Mouse (Mus musculus) B cell, adult 2 months (primary cell): ENCODE measurements around the gene Ccdc194.

Source experiments
- DNase-seq, 2 experiments: peaks; one replicate each; pipeline ENCODE4 v3.0.0; 2022

The Ccdc194 gene

DNA sequence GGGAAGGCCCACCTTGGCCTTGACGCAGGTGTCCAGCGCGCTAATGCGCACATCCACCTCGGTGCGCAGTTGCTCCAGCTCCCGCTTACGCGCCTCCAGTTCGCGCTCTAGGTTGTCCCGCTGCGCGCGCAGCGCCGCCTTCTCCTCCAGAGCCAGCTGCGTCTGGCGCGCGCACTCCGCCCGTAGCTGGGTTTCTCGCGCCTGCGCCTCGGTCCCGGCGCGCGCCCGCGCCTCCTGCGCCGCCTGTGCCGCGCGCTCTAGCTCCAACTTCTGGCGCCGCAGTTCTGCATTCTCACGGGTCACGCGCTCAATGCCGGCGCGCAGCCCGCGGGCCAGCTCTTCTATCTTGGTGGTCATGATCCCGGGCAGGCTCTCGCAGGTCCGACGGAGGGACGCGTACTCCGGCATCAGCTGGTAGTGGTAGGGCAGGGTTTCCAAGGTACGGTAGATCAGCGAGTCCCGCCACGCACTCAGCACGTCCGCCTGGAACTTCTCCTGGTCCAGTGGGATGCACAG is 17.9 kb downstream of the Ccdc194 start:
- DNase-seq = no peak

DNA sequence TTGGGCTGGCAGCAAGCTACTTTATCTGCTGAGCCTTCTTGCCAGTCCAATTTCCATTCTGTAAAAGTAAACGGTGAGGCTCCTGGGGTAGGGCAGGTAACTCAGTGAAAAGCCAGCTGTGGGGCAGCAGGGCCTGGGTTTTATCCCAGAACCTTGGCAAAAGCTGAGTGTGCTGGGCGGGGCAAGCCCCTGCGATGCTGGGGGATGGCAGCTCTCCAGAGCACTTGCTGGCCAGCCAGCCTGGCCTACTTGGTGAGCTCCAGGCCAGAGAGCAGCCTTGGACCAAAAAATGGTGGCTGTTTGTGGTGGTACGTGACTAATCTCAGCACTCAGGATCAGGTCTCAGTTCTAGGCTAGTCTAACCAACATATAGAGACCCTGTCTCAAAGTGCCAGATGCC is 19.5 kb downstream of the Ccdc194 start:
- DNase-seq = no peak

DNA sequence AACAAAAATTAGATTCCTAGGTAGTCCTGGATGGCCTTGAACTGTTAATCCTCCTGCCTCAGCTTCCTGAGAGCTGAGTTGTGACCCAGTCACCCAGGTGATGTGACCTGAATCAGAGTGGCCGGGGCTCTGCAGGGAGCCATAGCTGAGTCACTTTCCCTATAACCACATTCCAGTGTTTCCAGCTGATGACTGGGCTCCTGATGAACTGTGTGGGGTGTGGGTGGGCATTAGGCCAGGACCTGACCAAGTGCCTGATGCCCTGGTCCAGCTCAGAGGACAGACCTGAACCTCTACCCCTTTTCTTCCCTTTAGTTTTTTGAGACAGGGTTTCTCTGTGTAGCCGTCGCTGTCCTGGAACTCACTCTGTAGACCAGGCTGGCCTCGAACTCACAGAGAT is 20.2 kb downstream of the Ccdc194 start:
- DNase-seq = no peak

DNA sequence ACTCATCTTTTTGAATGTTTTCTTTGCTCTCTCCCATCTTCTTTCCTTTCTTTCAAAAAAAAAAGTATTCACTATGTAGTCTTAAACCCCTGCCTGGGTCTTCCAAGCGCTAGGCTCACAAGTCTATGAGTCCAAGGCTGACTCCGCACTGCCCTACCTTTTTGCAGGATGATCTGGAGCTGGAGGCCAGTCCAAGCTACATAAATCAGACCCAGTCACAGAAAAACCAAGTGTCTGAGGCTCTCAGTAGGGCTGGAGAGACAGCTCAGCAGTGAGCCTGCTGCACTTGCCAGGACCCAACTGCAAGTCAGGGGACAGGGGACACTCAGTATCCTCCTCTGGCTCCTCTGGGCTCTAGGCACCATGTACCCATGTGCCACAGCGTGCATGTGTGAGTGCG is 21.2 kb downstream of the Ccdc194 start:
- DNase-seq = no peak

DNA sequence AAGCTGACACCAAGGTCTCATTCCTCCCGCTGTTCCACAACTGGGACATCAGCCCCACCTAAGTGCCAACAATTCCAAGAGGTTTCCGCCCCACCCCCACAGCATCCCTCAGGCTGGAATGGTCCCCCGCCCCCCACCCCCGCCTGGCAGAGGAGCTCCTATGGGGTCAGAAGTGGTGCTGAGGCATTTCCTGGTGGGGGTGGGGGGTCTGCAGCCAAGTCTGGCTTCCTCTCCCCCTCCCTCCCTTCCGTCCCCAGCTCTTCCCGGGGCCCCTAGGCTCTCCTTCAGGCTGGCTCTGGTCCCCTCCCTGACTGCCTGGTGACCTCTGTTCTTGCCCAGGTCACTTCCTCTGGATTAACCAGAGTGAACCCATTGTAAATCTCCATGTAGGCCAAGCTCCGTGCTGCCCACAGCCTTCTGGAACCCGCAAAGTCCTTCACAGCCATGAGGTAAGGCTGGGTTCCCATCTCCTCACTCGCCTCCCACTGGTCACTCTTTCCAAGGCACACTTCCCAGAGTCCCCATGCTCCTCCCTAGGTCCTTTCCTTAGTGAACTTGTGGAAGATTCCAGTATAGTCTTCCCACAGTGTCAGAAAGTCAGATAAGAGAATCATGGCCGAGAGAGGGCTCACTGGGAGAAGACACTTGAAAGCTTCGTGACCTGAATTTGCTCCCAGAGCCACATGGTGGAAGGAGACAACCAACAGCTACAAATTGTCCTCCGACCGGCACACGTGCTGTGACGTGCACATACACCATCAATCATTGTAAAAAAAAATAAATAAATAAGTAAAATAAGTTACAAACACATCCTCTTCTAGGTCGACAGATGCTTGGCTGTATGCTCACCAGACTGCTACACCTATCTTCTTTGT is 26.5 kb downstream of the Ccdc194 start:
- DNase-seq = no peak

DNA sequence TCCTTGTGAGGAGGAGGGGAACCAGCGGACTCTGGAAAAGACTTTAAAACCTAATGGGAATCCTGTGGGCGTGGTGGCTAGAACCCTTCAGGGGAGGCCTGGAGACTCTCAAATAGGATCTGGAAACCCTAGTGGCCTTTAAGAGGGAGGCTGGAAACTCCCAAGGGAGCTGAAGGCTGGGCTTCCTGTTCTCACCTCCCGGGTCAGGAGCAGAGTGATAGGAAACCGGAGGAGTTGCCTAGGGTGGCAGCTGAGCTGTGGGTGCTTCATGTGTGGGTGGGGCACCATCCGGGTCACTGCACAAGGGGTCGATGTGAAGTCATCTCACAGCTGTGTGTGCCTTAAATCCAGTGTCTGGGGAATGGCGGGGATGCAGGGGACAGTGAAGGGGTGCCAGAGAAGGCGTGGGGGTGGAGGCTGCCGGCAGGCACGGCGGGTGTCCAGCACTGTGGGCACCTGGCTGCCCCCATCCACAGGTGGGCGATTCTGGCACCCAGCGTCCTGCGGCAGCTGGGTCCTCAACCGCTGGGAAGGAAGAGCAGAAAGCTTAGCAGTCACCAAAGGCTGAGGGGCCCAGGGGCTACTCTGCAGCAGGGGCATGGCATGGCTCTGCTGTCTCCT is 27.5 kb downstream of the Ccdc194 start:
- no peak for DNase-seq

DNA sequence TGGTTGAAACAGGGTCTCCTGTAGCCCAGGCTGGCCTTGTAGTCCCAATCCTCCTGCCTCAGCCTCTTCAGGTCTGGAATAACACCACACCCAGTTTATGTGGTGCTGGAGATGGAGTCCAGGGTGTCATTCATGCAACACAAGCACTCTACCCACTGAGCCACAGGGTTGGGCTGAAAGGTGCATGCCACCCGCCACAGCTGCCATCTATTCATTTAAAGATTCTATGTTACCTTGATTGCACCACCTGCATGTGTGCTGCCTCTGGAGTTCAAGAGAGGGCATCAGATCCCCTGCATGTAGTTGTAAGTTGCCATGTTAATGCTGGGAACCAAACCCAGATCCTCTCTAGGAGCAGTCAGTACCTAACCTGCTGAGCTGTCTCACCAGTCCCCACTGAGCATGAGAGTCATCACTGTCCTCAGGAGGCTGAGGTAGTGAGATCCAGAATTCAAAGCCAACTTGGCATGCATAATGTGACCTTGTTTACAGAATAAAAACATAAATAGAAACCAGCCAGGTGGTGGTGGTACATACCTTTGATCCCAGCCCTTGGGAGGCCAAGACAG is 28.4 kb downstream of the Ccdc194 start:
- no peak for DNase-seq

DNA sequence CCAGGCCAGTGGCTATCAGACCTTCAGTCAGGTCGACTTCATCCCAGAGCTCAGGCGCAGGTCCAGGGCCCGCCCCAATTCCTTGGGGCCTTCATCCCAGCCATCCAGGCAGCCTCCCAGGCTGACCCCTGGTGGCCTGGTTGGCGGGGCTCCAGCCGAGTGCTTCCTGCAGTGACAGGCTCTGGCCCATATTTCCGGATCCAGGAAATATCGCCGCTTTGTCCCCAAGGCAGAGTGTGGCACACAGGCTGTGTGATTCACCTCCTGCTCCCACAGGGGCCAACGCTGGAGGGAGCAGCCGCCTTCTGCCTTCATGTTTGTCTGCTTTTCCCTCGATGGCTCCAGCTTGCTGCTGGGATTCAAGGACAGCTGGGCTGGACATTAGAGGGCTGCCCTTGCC is 29.0 kb downstream of the Ccdc194 start:
- DNase-seq = no peak

DNA sequence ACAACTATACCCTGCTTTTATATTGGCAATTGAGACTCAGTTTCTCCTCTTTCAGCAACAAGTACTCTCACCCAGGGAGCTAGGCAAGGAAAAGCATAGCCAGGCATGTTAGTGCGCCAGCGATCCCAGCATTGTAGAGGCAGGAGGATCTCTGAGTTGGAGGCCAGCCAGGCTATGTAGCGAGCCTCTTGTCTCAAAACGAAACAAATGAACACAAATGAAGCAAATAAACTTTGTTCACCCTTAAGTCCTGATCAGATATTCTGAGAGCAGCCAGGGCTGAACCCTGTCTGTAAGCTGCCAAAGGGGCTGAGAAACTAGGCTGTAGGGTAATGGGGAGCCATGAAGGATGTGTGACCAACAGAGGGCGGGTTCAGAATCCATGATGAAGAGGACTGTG is 29.7 kb downstream of the Ccdc194 start:
- DNase-seq = no peak

DNA sequence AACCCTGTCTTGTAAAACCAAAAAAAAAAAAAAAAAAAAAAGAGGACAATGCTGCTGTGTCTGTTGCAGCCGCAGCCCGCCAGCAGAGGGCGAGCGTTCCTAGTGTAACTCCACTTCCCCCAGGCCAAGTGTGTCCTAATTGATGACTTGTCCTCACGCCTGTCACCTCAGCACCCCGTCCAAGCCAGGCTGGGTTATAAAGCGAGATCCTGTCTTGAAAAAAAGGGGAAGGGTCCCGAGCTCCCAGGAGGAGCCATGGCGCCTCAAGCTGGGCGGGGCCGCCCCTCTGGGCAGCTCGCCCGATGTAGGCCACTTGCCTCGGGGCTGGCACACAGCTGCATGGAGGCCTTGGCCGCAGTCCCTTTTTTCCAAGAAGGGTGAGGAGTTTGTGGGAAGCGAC is 30.5 kb downstream of the Ccdc194 start:
- DNase-seq = peak; percentile 86

DNA sequence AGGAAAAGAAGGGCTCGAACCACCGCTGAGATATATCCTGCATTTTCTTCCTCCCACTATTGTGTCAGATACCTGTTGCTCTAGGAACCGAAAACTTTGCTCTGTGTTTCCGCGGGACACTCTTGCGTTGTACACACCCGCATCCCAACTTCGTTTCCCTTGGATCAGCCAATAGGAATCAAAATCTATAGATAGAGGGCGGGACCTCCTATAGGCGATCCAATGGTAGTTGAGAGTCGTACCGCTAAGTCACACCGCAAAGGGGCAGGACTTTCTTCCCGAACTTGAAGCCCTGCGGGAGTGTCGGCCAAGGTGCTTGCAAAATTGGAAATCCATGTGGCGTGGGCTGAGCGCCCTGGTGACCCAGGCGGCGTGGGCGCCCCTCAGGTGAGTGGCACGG is 37.1 kb downstream of the Ccdc194 start:
- peak; percentile 91 for DNase-seq

DNA sequence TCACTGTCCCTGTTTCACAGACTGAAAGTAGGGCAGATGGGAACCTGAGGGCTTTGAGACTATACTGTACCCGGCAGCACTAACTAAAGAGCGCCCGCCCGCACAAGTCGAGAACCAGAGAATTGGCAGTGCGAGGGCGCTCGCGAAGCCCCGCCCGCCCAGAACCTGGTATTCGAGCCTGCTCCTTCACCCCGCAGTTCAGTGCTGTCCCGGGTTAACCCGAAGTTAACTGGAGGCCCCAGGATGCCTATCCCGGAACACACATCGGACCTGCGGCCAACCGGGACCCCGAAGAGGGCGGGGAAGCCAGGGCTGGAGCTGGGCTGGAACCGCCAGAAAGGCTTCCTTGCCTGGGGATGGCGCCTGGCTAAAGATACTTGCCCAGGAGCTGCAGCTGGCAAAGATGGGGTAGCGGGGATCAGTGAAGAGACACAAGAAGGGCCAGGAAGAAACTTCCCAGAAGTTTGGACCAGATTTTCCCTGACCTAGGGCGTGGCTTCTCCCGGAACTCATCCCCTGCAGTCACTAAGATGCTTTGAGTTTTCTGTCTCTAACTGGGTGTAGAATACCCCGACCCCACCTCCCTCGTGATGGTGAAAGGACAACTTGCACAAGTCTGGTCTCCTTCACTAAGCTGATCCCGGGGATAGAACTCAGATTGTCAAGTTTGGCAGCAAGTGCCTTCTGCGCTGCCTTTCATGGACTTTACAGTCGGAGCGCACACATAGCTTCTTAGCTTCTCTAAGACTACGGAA is 37.6 kb downstream of the Ccdc194 start, which contains the start of gene Gtpbp3:
TSS of gene Gtpbp3 (plus strand) at position 413 of the 755 bp plus-strand sequence.
- DNase-seq = peak; percentile 80

DNA sequence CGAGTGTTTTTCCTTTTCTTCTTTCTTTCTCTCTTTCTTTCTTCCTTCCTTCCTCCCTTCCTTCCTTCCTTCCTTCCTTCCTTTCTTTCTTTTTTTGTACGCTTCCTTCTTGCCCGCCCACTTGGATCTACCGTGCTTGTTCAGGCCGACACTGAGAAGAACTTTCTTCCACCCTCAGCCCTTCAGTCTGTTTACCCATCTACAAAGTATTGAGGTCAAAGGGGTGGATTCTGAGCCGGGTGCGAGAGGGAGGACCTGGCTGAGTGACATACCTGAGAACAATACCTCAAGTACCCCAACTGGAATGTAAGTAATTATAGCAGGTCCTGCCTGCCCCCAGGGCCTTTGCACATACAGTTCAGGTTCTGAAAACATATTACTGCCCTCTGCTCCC is 39.4 kb downstream of the Ccdc194 start:
- DNase-seq = no peak

DNA sequence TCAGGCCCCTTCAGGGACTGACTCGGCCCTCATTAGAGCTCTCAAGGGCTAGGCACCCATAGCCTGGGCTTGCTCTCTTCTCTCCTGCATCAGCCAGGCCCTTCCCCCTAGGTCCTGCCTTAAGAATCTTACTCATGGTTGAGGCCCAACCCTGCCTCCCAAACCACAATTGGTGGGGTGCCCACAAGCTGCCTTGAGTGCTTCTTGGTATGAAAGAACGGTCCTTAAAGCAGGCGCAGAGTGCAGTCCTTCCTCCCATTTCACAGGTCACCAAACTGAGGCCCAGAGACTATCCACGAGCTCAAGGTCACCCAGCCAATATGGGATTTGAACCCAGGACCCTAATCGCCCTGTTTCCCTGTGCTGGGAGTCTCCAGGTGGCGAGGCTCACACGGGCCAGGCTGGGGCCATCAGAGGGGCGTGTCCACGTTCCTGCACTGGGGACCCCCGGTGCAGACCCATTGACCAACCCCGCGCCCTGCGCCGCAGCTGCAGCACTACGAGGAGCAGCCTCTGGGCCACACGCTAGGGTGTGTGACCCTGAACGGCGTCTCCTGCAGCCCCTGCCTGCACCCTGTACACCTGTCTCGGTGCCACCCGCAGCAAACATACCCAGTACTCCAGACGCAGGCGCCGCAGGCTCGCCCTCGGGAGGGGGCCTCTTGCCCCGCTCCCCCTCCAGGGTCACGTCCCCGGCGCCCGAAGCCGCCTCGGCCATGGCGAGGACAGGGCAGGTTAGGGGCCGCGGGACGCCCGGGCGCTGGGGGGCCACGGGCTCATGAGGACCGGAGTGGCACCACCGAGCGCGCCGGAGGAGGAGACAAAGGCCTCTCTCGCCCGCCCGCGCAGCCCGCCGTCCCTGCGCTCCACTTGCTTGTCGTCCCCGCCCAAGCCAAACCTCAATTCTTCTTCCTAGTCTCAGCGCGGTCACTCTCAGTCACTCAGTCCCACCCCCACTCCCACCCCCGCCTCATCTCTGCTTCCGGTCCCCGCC is 40.1 kb downstream of the Ccdc194 start, which contains the start of gene Ano8:
TSS of gene Ano8 (minus strand) at position 822 of the 994 bp plus-strand sequence.
- peak; percentile 87 to 88 for DNase-seq

DNA sequence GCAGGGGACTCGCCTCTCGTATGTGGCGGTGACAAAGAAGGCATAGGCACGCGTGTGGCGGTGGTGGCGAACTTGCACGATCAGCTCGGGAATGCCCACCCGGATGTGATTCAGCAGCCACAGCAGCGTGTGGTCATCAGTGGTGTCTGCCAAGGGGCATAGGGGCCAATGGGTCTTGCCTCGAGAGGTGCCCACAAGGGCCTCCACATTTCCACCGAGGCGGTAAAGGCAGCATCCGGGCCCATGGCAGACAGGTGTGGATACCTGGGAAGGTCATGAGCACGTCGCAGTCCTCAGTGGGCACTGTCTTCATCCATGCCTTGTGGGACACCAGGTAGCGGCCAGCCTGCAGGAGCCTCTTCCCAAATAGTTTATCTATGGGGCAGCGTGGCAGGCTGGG is 40.8 kb downstream of the Ccdc194 start:
- no peak for DNase-seq

DNA sequence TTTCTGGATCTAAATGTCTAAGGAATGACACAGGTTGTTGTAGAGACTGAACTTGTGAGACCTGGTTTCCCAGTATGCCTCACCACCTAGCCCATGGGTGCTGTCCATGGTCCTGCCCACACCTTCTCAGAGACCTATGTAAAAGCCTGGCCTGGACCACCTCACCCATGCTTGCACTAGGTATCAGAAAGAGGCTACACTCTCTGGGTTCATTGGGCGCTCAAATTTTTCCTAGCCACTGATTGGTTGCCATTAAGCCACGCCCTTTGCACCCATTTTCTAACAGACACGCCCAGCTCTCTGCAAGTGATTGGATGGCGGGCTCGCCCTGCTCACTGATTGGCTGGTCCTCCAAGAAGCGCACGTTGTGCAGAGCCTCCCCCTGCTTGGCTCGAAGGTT is 41.6 kb downstream of the Ccdc194 start:
- peak; percentile 66 for DNase-seq

DNA sequence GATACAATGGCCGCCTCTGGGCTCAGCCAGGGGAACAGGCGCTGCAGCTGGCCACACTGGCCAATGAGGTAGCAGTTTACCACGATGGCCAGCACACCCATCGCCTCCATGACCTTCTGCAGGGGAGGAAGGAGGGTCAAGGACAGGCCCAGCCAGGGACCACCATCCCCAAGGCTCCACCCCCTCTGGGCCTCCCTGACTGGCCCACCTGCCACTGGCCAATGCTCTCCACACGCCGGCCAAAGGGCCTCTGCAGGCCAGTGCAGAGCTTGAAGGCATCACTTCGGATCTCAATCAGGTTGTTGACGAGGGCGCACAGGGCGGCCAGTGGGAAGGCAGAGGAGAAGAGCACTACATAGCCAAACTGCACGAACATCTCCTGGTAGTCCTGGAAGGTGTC is 46.6 kb downstream of the Ccdc194 start:
- no peak for DNase-seq

DNA sequence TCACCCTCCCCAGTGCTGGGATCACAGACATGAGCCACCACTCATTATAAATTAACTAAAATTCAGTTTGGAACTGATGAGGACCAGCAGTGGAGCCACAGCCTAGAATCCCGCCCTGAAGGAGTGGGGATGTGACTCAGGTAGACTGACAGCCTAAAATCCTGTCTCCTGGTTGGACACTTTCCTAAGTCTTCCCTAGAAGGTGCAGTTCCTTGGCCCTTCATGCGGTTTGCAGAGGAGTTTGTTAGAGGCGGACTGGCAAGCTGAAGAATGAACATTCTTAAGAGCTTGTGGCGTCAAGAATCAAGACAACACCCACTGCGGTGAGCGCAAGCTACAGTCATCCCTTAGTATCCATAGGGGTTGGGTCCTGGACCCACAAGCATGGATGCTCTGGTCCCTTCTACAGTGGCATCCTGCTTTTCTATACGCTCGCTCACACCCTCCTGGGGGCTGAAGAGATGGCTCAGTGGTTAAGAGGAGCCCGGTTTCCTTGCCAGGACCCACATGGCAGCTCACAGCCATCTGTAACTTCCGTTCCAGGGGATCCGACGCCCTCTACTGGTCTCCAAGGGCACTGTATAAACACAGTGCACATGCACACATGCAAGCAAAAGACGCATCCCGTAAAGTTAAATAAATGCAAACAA is 48.2 kb downstream of the Ccdc194 start:
- DNase-seq = peak; percentile 57 to 58

DNA sequence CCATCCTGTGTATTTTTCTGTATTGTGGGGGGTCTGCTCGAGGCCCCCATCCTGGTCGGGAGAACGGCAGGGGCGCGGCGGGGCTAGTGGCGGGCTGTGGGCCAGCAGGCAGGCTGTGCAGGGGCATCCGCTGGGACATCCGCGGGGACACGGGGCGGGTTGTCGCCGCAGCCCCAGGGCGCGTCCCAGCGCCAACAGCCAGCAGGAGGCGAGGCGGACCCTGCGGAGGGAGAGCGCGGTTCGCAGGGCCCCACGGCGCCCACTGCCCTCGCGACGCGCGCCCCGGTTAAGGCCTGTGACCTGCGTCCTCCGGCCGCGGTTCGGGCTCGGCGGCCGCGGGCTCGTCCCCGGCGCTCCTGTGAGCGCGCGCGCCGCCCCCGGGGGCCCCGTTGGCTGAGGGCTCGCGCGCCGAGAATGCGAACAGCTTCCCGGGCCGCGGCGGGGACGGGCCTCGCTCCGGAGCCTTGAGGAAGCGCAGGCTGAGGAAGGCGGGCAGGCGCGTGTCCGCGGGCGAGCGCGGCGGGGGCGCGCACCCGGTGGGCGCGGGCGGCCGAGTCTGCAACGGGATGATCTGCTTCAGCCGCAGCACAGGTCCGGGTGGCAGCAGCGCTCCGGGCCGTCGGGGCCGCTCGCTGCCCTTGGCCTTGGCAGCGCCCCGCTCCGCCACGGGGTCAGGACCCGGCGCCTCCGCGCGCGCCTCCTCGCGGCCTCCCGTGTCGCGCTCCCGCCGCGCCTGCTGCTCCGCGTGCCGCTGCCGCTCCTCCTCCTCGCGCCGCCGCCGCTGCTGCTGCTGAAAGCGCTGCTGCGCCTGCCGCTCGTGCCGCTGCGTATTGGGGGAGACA is 49.2 kb downstream of the Ccdc194 start:
- DNase-seq = peak; percentile 69 to 74

DNA sequence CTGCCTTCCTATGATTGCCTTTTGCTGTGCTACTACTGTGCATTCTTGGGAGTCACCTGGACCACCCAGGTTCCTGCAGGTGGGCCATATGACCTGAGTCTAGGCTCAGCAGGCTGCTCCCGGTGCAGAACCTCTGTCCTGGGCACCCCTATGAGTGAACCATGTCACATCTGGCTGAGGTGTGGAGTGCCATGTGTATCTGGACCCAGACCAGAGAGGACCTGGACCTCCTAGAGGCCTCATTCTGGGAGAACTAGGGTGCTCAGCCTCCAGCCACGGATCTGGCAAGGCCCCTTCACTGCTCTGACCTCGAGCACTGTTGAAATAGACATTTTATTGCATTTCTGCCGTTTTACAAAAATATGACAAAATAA is 49.8 kb downstream of the Ccdc194 start:
- DNase-seq = no peak
